Mouse (Mus musculus): ENCODE measurements around the gene F830045P16Rik. TPM values are rescaled to one million over a fixed set of nuclear protein-coding genes. Genes with fewer than 3 reads are reported as not detected.

F830045P16Rik gene
- polyA plus RNA-seq, 1 experiment from 2014 or later = not detected

DNA sequence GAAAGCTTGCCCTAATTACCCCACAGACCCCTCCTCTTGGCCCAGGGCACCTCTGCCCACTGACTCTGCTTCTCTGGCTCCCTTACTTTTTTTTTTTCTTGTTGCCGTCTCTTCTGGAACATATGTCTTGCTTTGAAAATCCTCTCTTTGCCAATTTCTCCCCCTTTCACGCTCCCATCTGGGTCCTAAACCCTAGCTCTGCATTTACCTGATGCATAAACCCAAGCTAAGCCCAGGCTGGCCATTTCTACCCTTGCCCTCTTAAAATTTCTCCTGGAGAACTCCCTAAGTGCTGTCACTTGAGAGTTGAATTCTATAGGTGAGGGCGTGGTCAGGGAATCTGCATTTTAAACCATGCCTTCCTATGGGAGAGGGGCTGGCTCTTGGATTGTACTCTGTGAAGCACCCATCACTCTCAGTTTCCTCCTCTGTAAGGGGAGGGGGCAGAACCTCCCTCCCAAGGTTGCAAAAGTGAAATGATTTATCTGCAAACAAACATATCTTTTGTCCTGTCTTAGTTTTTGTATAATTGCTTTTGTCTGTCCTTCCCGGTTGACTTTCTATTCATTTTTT, 37.4 kb upstream of the F830045P16Rik start:
- H3K9ac ChIP-seq (ENCODE audit: low read length) = no peak overlapping the region

DNA sequence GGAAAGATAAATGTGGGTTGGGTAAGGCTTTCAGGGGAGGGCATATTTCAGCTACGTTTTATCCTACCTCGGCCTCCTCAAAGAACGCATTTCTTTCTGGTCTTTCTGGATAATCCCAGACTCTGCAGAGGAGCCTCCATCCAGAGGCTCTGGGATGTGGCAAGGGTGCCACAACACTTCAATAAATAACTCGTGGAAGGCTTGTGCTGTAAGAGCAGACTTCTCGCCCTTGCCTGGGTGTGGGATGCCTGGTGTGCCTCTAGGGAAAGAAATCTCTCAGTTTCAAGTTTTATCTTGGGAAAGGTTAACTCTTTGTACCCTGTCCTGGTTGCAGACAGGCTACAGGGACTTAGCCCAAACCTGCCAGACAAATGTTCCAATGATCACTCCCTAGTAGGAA, 33.2 kb upstream of the F830045P16Rik start:
- H3K27ac ChIP-seq (ENCODE audit: low read length) = no peak overlapping the region
- no peak overlapping the region for H3K4me3 ChIP-seq (ENCODE audit: low read length)
- no peak overlapping the region for H3K4me2 ChIP-seq (ENCODE audit: low read depth, low read length)
- ATAC-seq (ENCODE audit: low read depth) = no peak
- H3K36me3 ChIP-seq (ENCODE audit: control insufficient read depth, insufficient read depth, low read length) = no peaks in the 10 kb centered on the region
- H3K4me1 ChIP-seq (replicated peaks; ENCODE audit: control insufficient read depth, insufficient read depth, low read length) = no peaks in the 10 kb centered on the region
- H3K9me3 ChIP-seq (ENCODE audit: control insufficient read depth, low read length) = no peaks in the 10 kb centered on the region
- WGBS = 40% methylated on average over 5 of the region's 5 CpGs
- peaks cover 5% of the 10 kb centered on the region; the same call in 1 of the 2 replicates for H3K27me3 ChIP-seq (ENCODE audit: control insufficient read depth, insufficient read depth, low read depth, low read length)
- H3K9ac ChIP-seq (ENCODE audit: low read length) = no peak overlapping the region

More for the DNA sequence above, 37.4 kb upstream of the F830045P16Rik start:
- Histone ChIP-seq H3K36me3 (ENCODE audit: control insufficient read depth, insufficient read depth, low read length) (no peaks in the 10 kb centered on the region), H3K27ac (ENCODE audit: low read length) (no peak overlapping the region), H3K27me3 (ENCODE audit: control insufficient read depth, insufficient read depth, low read depth, low read length) (peaks cover 12% of the 10 kb centered on the region; the same call in 1 of the 2 replicates), H3K4me3 (ENCODE audit: low read length) (no peak overlapping the region), H3K4me2 (ENCODE audit: low read depth, low read length) (no peak overlapping the region), H3K4me1 (replicated peaks; ENCODE audit: control insufficient read depth, insufficient read depth, low read length) (no peaks in the 10 kb centered on the region), H3K9me3 (ENCODE audit: control insufficient read depth, low read length) (no peaks in the 10 kb centered on the region)
- ATAC-seq (ENCODE audit: low read depth) = no peak
- 22% methylated on average over 4 of the region's 4 CpGs for WGBS

DNA sequence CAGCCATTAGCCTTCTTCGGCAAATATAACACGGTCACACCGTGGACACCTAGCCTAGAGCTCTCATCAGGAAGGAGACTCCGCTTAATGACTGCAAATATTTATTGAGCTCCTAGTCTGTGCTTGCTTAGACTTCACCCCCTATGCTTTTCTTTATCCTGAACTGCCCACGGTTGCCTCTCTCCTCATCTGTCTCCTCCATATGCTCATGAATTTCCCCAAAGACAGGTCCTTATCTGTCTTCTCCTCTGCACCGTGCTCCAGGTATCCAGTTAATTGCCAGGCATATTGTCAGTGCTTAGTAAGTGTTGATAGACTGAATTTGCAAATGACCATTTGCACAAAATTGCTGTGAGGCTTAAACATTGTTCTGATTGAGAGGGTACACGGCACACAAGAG, 32.7 kb upstream of the F830045P16Rik start:
- ATAC-seq (ENCODE audit: low read depth) = no peak
- H3K9ac ChIP-seq (ENCODE audit: low read length) = no peak overlapping the region
- no peaks in the 10 kb centered on the region for H3K9me3 ChIP-seq (ENCODE audit: control insufficient read depth, low read length)
- peaks cover 2% of the 10 kb centered on the region; the same call in 1 of the 2 replicates for H3K27me3 ChIP-seq (ENCODE audit: control insufficient read depth, insufficient read depth, low read depth, low read length)
- 52% methylated on average over 7 of the region's 7 CpGs for WGBS
- no peaks in the 10 kb centered on the region for H3K4me1 ChIP-seq (replicated peaks; ENCODE audit: control insufficient read depth, insufficient read depth, low read length)
- no peak overlapping the region for H3K4me3 ChIP-seq (ENCODE audit: low read length)
- no peaks in the 10 kb centered on the region for H3K36me3 ChIP-seq (ENCODE audit: control insufficient read depth, insufficient read depth, low read length)
- no peak overlapping the region for H3K4me2 ChIP-seq (ENCODE audit: low read depth, low read length)
- H3K27ac ChIP-seq (ENCODE audit: low read length) = no peak overlapping the region

DNA sequence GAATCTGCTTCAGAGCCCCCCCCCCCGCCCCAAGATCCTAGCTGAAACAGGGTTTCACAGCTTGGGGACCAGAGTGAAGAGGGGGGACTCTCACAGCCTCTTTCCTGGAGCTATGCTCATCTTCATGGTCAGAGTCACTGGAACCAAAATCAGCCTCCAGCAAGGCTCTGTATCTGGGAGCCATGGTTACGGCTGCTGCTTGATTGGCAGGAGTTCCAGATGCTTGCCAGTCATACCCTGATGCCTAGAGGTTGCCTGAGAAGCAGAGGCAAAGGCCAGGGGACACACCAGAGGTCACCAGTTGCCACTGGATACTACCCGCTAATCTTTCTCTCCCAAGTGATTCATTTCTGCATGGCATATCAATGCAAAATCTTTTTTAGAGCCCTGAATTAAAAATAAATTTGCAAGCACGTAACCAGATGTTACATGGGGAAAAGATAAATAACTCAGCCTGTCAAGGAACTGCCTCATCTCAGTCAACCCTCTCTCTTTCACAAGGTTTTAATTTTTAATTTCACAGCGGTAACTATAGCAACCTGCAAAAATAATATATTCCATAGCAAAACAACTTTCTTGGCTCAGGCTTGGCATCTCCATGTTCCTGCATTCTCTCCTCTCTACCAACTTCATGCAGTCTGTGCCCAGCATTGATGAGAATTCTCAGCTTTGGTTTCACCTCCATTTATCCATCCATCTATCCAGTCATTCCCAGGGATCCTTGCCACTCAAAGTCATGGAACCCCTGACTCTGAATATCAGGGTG, 27.7 kb upstream of the F830045P16Rik start:
- no peaks in the 10 kb centered on the region for H3K27me3 ChIP-seq (ENCODE audit: control insufficient read depth, insufficient read depth, low read depth, low read length)
- ATAC-seq (ENCODE audit: low read depth) = no peak
- no peak overlapping the region for H3K4me2 ChIP-seq (ENCODE audit: low read depth, low read length)
- no peak overlapping the region for H3K27ac ChIP-seq (ENCODE audit: low read length)
- H3K4me3 ChIP-seq (ENCODE audit: low read length) = no peak overlapping the region
- no peak overlapping the region for H3K9ac ChIP-seq (ENCODE audit: low read length)
- 65% methylated on average over 5 of the region's 5 CpGs for WGBS
- no peaks in the 10 kb centered on the region for H3K4me1 ChIP-seq (replicated peaks; ENCODE audit: control insufficient read depth, insufficient read depth, low read length)
- no peaks in the 10 kb centered on the region for H3K9me3 ChIP-seq (ENCODE audit: control insufficient read depth, low read length)
- no peaks in the 10 kb centered on the region for H3K36me3 ChIP-seq (ENCODE audit: control insufficient read depth, insufficient read depth, low read length)

DNA sequence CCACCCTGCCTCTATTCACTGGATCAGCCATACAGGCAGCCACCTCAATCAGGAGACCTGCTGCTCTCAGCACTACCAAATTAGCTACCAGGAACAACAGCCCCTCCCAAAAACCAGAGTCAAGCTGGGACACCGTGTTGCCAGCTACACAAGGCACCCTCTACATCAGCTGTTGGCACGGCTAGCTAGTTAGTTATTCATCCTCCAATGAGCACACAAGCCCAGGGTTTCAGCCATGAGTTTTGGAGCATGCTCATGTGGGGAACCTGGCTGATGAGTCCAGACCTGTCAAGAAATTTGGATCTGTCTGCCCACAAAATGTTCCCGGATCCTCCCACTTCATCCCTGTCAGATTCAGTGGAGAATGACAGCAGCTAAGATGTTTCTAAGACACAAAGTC, 25.4 kb upstream of the F830045P16Rik start:
- Histone ChIP-seq H3K36me3 (ENCODE audit: control insufficient read depth, insufficient read depth, low read length) (no peaks in the 10 kb centered on the region), H3K9ac (ENCODE audit: low read length) (no peak overlapping the region), H3K4me2 (ENCODE audit: low read depth, low read length) (no peak overlapping the region), H3K27ac (ENCODE audit: low read length) (no peak overlapping the region), H3K27me3 (ENCODE audit: control insufficient read depth, insufficient read depth, low read depth, low read length) (no peaks in the 10 kb centered on the region), H3K4me3 (ENCODE audit: low read length) (no peak overlapping the region), H3K9me3 (ENCODE audit: control insufficient read depth, low read length) (no peaks in the 10 kb centered on the region), H3K4me1 (replicated peaks; ENCODE audit: control insufficient read depth, insufficient read depth, low read length) (no peaks in the 10 kb centered on the region)
- WGBS = 76% methylated on average over 3 of the region's 3 CpGs
- ATAC-seq (ENCODE audit: low read depth) = no peak

DNA sequence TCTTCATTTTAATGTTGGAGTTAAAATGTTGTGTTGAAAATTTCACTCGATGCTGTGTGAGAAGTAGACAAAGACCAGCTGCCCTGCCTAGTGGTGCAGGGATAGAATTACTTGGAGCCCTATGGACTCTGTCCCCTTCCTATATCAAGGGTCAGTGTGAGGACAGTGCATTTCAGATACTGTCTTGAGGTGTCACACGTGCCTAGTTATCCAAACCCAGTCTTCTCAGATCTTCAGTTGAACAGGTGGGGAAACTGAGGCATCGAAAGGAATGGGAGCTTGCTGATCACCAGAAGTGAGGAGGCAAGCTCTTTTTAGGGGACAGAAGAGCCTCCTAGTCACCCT, 22.4 kb upstream of the F830045P16Rik start:
- 45% methylated on average over 3 of the region's 3 CpGs for WGBS
- H3K4me2 ChIP-seq (ENCODE audit: low read depth, low read length) = no peak overlapping the region

DNA sequence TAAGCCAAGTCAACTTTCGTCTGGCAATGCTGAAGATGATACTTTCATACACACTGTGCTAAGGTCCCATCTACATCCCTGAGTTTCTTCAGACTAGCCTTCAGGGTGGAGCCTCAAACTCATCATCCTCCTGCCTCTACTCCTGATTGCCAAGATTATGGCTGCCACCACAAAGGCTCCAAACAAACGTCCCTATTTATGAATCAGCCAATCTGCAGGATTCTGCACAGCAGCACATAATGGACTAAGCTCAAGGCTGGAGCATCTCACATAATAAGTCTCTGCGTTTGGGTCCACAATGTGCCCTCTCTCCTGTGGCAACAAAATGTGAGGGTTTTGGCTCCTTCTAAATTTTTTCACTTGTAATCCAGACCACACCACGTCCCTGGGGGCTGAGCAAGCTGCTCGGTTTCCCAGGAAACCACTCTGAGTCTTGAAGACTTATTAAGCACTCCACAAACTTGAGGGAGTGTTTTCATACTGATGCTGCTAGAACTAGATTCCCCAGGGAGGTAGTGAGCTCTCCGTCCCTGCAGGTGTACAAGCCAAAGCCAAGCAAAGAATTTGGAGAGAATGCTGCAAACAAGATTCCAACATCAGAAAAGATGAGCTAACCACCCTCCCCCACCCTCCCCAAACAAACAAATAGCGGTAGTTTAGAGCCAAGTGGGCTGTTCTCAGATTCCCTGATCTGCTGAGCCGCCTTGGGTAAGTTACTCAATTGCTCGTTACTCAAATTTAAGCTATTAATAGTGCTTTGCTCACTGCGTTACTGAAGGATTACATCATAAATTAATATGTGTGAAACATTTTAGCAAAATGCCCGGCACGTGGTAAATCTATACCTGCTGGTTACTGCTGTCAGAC, 21.8 kb upstream of the F830045P16Rik start:
- Histone ChIP-seq H3K27ac (ENCODE audit: low read length) (no peak overlapping the region), H3K4me2 (ENCODE audit: low read depth, low read length) (no peak overlapping the region), H3K4me1 (replicated peaks; ENCODE audit: control insufficient read depth, insufficient read depth, low read length) (no peaks in the 10 kb centered on the region), H3K9ac (ENCODE audit: low read length) (no peak overlapping the region), H3K27me3 (ENCODE audit: control insufficient read depth, insufficient read depth, low read depth, low read length) (no peaks in the 10 kb centered on the region), H3K4me3 (ENCODE audit: low read length) (no peak overlapping the region), H3K36me3 (ENCODE audit: control insufficient read depth, insufficient read depth, low read length) (no peaks in the 10 kb centered on the region), H3K9me3 (ENCODE audit: control insufficient read depth, low read length) (no peaks in the 10 kb centered on the region)
- no peak for ATAC-seq (ENCODE audit: low read depth)
- 44% methylated on average over 12 of the region's 12 CpGs for whole genome bisulfite sequencing

More for the DNA sequence above, 22.4 kb upstream of the F830045P16Rik start:
- no peak overlapping the region for H3K9ac ChIP-seq (ENCODE audit: low read length)
- no peak overlapping the region for H3K4me3 ChIP-seq (ENCODE audit: low read length)
- no peaks in the 10 kb centered on the region for H3K4me1 ChIP-seq (replicated peaks; ENCODE audit: control insufficient read depth, insufficient read depth, low read length)
- ATAC-seq (ENCODE audit: low read depth) = no peak
- H3K36me3 ChIP-seq (ENCODE audit: control insufficient read depth, insufficient read depth, low read length) = no peaks in the 10 kb centered on the region
- H3K27me3 ChIP-seq (ENCODE audit: control insufficient read depth, insufficient read depth, low read depth, low read length) = no peaks in the 10 kb centered on the region
- no peak overlapping the region for H3K27ac ChIP-seq (ENCODE audit: low read length)
- H3K9me3 ChIP-seq (ENCODE audit: control insufficient read depth, low read length) = no peaks in the 10 kb centered on the region

DNA sequence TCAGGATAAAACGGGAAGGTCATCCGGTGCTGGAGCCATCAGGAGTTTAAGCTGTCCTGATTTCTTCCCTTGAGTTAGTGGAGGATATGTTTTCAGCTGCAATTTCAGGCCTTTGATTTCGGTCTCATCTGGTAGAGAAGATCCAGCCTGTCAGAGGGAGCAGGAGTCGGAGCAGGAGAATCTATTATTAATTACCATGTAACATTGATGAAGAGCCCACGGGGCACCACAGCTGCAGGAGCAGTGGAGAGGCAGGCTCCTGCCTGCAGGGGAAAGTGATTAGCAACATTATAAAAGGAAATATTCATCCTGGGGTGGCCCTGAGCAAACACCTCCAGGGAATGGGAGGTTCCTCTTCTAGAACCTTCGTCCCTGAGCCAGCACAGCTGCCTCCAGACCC, 19.7 kb upstream of the F830045P16Rik start:
- no peak for ATAC-seq (ENCODE audit: low read depth)
- H3K9me3 ChIP-seq (ENCODE audit: control insufficient read depth, low read length) = no peaks in the 10 kb centered on the region
- H3K4me1 ChIP-seq (replicated peaks; ENCODE audit: control insufficient read depth, insufficient read depth, low read length) = no peaks in the 10 kb centered on the region
- H3K4me2 ChIP-seq (ENCODE audit: low read depth, low read length) = no peak overlapping the region
- 63% methylated on average over 6 of the region's 6 CpGs for WGBS
- no peak overlapping the region for H3K4me3 ChIP-seq (ENCODE audit: low read length)
- H3K9ac ChIP-seq (ENCODE audit: low read length) = no peak overlapping the region
- H3K27me3 ChIP-seq (ENCODE audit: control insufficient read depth, insufficient read depth, low read depth, low read length) = no peaks in the 10 kb centered on the region
- no peak overlapping the region for H3K27ac ChIP-seq (ENCODE audit: low read length)
- H3K36me3 ChIP-seq (ENCODE audit: control insufficient read depth, insufficient read depth, low read length) = no peaks in the 10 kb centered on the region

DNA sequence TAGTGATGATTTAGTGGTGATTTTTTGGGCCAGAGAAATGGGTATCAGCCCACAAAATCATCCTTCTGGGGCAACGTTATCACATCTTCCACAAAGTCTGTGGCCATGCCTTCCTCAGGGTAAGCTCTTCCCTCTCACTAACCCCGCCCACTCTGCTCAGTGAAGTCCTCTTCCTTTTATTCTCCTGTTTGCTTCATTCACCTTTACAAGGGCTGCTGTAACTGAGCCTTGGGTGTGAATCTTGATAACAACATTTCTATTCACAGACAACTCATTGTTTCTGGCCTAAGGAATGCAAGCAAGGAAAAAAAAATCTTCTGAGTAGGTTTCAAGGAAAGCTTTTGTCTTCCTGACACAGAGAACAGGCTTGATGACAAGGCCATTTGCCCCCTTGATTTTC, 14.4 kb upstream of the F830045P16Rik start:
- Histone ChIP-seq H3K4me1 (replicated peaks; ENCODE audit: control insufficient read depth, insufficient read depth, low read length) (no peaks in the 10 kb centered on the region), H3K27me3 (ENCODE audit: control insufficient read depth, insufficient read depth, low read depth, low read length) (no peaks in the 10 kb centered on the region), H3K27ac (ENCODE audit: low read length) (no peak overlapping the region), H3K36me3 (ENCODE audit: control insufficient read depth, insufficient read depth, low read length) (no peaks in the 10 kb centered on the region), H3K9me3 (ENCODE audit: control insufficient read depth, low read length) (no peaks in the 10 kb centered on the region), H3K4me3 (ENCODE audit: low read length) (no peak overlapping the region), H3K9ac (ENCODE audit: low read length) (no peak overlapping the region), H3K4me2 (ENCODE audit: low read depth, low read length) (no peak overlapping the region)
- WGBS = 47% methylated on average over 2 of the region's 2 CpGs
- ATAC-seq (ENCODE audit: low read depth) = no peak

All from lung, embryonic 16.5 days (tissue).